Mouse (Mus musculus) hindbrain, embryonic 12.5 days (tissue): Measurements from ENCODE around the gene Glod4. TPM values are rescaled to one million over a fixed set of nuclear protein-coding genes. Genes with fewer than 3 reads are reported as not detected.

ENCODE experiments used
- ATAC-seq: fragments of 200-750 bp; cut with Nextera tagmentation; 2 replicates; pipeline ENCODE4 v1.8.0; 2017; ENCODE audit warnings: moderate TSS enrichment; ENCODE audit not compliant: low FRiP score
- H3K27ac ChIP-seq: fragments of 300-500 bp; sonication (generic); 2 replicates; pipeline ENCODE4 v1.5.1; 2016; ENCODE audit warnings: mild to moderate bottlenecking
- H3K27me3 ChIP-seq: fragments of 300-500 bp; sonication (generic); 2 replicates; pipeline ENCODE4 v1.6.1; 2016; ENCODE audit warnings: mild to moderate bottlenecking
- H3K36me3 ChIP-seq: fragments of 300-500 bp; sonication (generic); 2 replicates; pipeline ENCODE4 v1.6.1; 2016; ENCODE audit warnings: mild to moderate bottlenecking
- H3K4me1 ChIP-seq: fragments of 300-500 bp; sonication (generic); 2 replicates; pipeline ENCODE4 v1.6.1; 2016
- H3K4me2 ChIP-seq: fragments of 300-500 bp; sonication (generic); replicated peaks from 2 replicates; pipeline ENCODE4 v1.6.1; 2016; ENCODE audit warnings: mild to moderate bottlenecking
- H3K4me3 ChIP-seq: fragments of 300-500 bp; sonication (generic); 2 replicates; pipeline ENCODE4 v1.5.1; 2016; ENCODE audit warnings: mild to moderate bottlenecking
- H3K9ac ChIP-seq: fragments of 300-500 bp; sonication (generic); 2 replicates; pipeline ENCODE4 v1.6.1; 2016; ENCODE audit warnings: mild to moderate bottlenecking, moderate library complexity
- H3K9me3 ChIP-seq: fragments of 300-500 bp; sonication (generic); replicated peaks from 2 replicates; pipeline ENCODE4 v1.6.1; 2016; ENCODE audit warnings: mild to moderate bottlenecking
- WGBS: fragments of 180-500 bp; shearing (Covaris S2); methylation state at CpG from one replicate; pipeline ENCODE4 v1.1.7; 2016; 5-methylcytosine and 5-hydroxymethylcytosine counted together
- polyA plus RNA-seq: library from polyadenylated mRNA; unstranded; fragments of >200 nt; fragmentation: Nextera tagmentation; extraction: Ambion mirVana; gene quantifications from 2 replicates; pipeline ENCODE4 v1.2.1, GENCODE M21; 2016

Gene Glod4
- polyA plus RNA-seq, 1 experiment from 2014 or later: 109 TPM

- peaks cover 6% of the 10 kb centered on the region; the same call in 1 of the 2 replicates for H3K4me1 ChIP-seq
- WGBS: 90% methylated on average over 5 of the region's 5 CpGs
Measured at GRCm38 (mm10) chr11:76153236-76153951, 90.1 kb downstream of the Glod4 start.

GRCm38 (mm10) chr11:76150980-76151379 lies 92.5 kb downstream of the Glod4 start:
- Histone ChIP-seq H3K4me3 (no peak overlapping the region), H3K9ac (no peak overlapping the region), H3K36me3 (peaks cover 24% of the 10 kb centered on the region), H3K27me3 (no peaks in the 10 kb centered on the region), H3K4me2 (no peak overlapping the region), H3K27ac (no peak overlapping the region; the same call in 1 of the 2 replicates), H3K4me1 (peaks cover 11% of the 10 kb centered on the region), H3K9me3 (no peaks in the 10 kb centered on the region)
- WGBS: 66% methylated on average over 4 of the region's 4 CpGs
- ATAC-seq: no peak

More at GRCm38 (mm10) chr11:76153236-76153951, 90.1 kb downstream of the Glod4 start:
- H3K4me3 ChIP-seq: no peak overlapping the region
- no peaks in the 10 kb centered on the region for H3K9me3 ChIP-seq
- ATAC-seq: no peak
- no peak overlapping the region for H3K27ac ChIP-seq
- H3K27me3 ChIP-seq: no peaks in the 10 kb centered on the region
- peaks cover 38% of the 10 kb centered on the region for H3K36me3 ChIP-seq
- H3K4me2 ChIP-seq: no peak overlapping the region
- no peak overlapping the region for H3K9ac ChIP-seq

- ATAC-seq: no peak
- WGBS: 78% methylated on average over 8 of the region's 8 CpGs
- no peak overlapping the region for H3K4me2 ChIP-seq
- H3K4me3 ChIP-seq: no peak overlapping the region
- H3K9me3 ChIP-seq: no peaks in the 10 kb centered on the region
- no peaks in the 10 kb centered on the region for H3K27me3 ChIP-seq
- no peak overlapping the region for H3K9ac ChIP-seq
- H3K4me1 ChIP-seq: peaks cover 11% of the 10 kb centered on the region
- H3K27ac ChIP-seq: peak overlapping the region; percentile 36; the same call in 1 of the 2 replicates
- 0 out of 2 replicates have a peak, but pooled peaks cover 3% of the 10 kb centered on the region for H3K36me3 ChIP-seq
Measured at GRCm38 (mm10) chr11:76148055-76149008, 95.2 kb downstream of the Glod4 start.

GRCm38 (mm10) chr11:76146187-76147010 lies 97.1 kb downstream of the Glod4 start:
- H3K9me3 ChIP-seq: no peaks in the 10 kb centered on the region
- WGBS: 92% methylated on average over 8 of the region's 8 CpGs
- H3K4me2 ChIP-seq: no peak overlapping the region
- H3K4me1 ChIP-seq: peaks cover 11% of the 10 kb centered on the region
- no peaks in the 10 kb centered on the region for H3K27me3 ChIP-seq
- no peak overlapping the region for H3K4me3 ChIP-seq
- no peak overlapping the region for H3K27ac ChIP-seq
- no peak for ATAC-seq
- no peak overlapping the region for H3K9ac ChIP-seq
- 0 out of 2 replicates have a peak, but pooled peaks cover 3% of the 10 kb centered on the region for H3K36me3 ChIP-seq

- no peak overlapping the region for H3K4me2 ChIP-seq
- WGBS: 100% methylated on average over 1 of the region's 1 CpGs
- no peak overlapping the region for H3K27ac ChIP-seq
- H3K36me3 ChIP-seq: 0 out of 2 replicates have a peak, but pooled peaks cover 2% of the 10 kb centered on the region
- H3K9ac ChIP-seq: no peak overlapping the region
- no peak for ATAC-seq
- H3K27me3 ChIP-seq: no peaks in the 10 kb centered on the region
- no peaks in the 10 kb centered on the region for H3K9me3 ChIP-seq
- no peak overlapping the region for H3K4me3 ChIP-seq
- peaks cover 11% of the 10 kb centered on the region for H3K4me1 ChIP-seq
Measured at GRCm38 (mm10) chr11:76145169-76145568, 98.4 kb downstream of the Glod4 start.

GRCm38 (mm10) chr11:76144386-76144785 lies 99.1 kb downstream of the Glod4 start:
- no peaks in the 10 kb centered on the region for H3K27me3 ChIP-seq
- H3K4me1 ChIP-seq: peaks cover 10% of the 10 kb centered on the region
- no peaks in the 10 kb centered on the region for H3K36me3 ChIP-seq
- H3K9ac ChIP-seq: no peak overlapping the region
- H3K9me3 ChIP-seq: no peaks in the 10 kb centered on the region
- no peak overlapping the region for H3K4me3 ChIP-seq
- 94% methylated on average over 8 of the region's 8 CpGs for WGBS
- no peak overlapping the region for H3K4me2 ChIP-seq
- no peak for ATAC-seq
- H3K27ac ChIP-seq: no peak overlapping the region

DNA sequence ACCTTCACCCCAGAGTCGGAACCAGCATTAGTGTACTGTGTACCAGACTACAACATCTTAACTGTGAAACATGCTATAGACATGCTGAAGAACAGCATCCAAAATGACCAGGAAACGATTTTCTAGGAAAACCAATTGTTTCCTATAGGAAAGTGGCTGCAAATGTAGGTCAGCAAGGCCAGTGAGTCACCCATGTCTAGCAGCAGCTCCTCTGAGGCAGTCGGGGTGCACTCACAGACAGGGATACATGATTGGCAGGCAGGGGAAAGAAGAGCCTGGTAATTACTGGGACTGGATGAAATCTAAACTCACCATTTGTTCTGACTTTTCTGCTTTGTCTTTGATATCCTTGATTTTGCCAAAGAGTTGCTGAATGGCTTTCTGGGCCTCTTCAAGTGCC lies 105.5 kb downstream of the Glod4 start:
- no peaks in the 10 kb centered on the region for H3K27me3 ChIP-seq
- 86% methylated on average over 3 of the region's 3 CpGs for WGBS
- no peaks in the 10 kb centered on the region for H3K4me1 ChIP-seq
- H3K4me2 ChIP-seq: no peak overlapping the region
- H3K9me3 ChIP-seq: no peaks in the 10 kb centered on the region
- H3K36me3 ChIP-seq: peaks cover 46% of the 10 kb centered on the region
- H3K4me3 ChIP-seq: no peak overlapping the region
- H3K27ac ChIP-seq: no peak overlapping the region
- ATAC-seq: no peak
- H3K9ac ChIP-seq: no peak overlapping the region

GRCm38 (mm10) chr11:76135641-76136437 lies 107.7 kb downstream of the Glod4 start:
- Histone ChIP-seq H3K9me3 (no peaks in the 10 kb centered on the region), H3K9ac (no peak overlapping the region), H3K4me2 (no peak overlapping the region), H3K4me1 (no peaks in the 10 kb centered on the region), H3K4me3 (no peak overlapping the region), H3K36me3 (peaks cover 55% of the 10 kb centered on the region), H3K27ac (no peak overlapping the region), H3K27me3 (no peaks in the 10 kb centered on the region)
- ATAC-seq: no peak
- 85% methylated on average over 7 of the region's 7 CpGs for WGBS

- Histone ChIP-seq H3K4me3 (no peak overlapping the region), H3K36me3 (peaks cover 48% of the 10 kb centered on the region), H3K27ac (no peak overlapping the region), H3K9ac (no peak overlapping the region), H3K4me1 (no peaks in the 10 kb centered on the region), H3K4me2 (no peak overlapping the region), H3K9me3 (no peaks in the 10 kb centered on the region), H3K27me3 (no peaks in the 10 kb centered on the region)
- WGBS: 84% methylated on average over 5 of the region's 5 CpGs
- no peak for ATAC-seq
Measured at GRCm38 (mm10) chr11:76130859-76131258, 112.7 kb downstream of the Glod4 start.

DNA sequence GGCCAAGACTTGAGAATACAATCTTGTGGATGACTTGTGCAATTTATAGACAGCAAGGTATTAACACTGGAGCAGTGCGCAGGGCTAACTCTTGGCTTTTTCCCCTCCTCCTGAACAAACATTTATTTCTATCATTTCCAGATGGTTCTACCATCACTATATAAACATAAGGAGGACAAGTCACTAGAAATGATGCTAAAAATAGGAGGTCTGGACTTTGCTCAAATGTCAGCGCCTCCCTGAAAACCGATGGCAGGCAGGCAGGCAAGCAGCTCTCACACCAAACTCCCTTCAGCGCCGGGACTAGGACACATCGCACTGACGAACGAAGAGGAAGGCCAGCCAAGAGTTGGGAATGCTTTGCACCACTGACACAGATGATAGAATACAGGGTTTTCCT lies 118.1 kb downstream of the Glod4 start:
- H3K36me3 ChIP-seq: peaks cover 31% of the 10 kb centered on the region
- H3K4me2 ChIP-seq: no peak overlapping the region
- no peaks in the 10 kb centered on the region for H3K27me3 ChIP-seq
- H3K4me1 ChIP-seq: no peaks in the 10 kb centered on the region
- no peak overlapping the region for H3K27ac ChIP-seq
- H3K4me3 ChIP-seq: no peak overlapping the region
- H3K9me3 ChIP-seq: no peaks in the 10 kb centered on the region
- H3K9ac ChIP-seq: no peak overlapping the region
- 66% methylated on average over 8 of the region's 8 CpGs for WGBS
- ATAC-seq: no peak

DNA sequence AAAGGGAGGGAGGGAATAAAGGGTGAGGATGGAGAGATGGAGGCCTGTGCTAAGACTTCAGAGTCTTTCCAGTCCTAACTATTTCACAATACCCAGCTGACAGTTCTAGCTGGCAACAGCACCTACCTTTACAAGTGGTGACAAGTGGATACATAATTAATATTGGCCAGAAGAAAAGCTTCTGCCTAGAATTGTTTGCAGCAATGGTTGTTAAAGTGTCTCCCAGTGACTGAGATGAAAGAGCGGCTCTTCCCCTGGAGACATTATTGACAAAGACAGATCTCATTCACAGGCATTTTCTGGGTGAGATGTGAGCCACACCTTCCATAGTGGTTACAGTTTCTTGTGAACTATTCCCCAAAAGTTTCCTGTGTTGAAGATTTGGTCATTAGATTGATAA lies 120.0 kb downstream of the Glod4 start:
- Histone ChIP-seq H3K27me3 (no peaks in the 10 kb centered on the region), H3K4me2 (no peak overlapping the region), H3K4me3 (no peak overlapping the region), H3K27ac (no peak overlapping the region), H3K36me3 (peaks cover 25% of the 10 kb centered on the region), H3K9me3 (no peaks in the 10 kb centered on the region), H3K4me1 (no peaks in the 10 kb centered on the region), H3K9ac (no peak overlapping the region)
- WGBS: 100% methylated on average over 1 of the region's 1 CpGs
- ATAC-seq: no peak
